Mouse (Mus musculus): ENCODE data around the gene Thtpa.

Thtpa gene

GRCm38 (mm10) chr14:55105386-55105785 lies 10.8 kb downstream of the Thtpa start:
- no peak for DNase-seq (ENCODE audit: extremely low read depth, low read depth, low spot score)

- no peak for DNase-seq (ENCODE audit: extremely low read depth, low read depth, low spot score)
These were observed 11.5 kb downstream of the Thtpa start, which contains the start of gene Ap1g2 for GRCm38 (mm10) chr14:55105836-55106809. Gene Ap1g2 (minus strand): TSS chr14:55106593.

GRCm38 (mm10) chr14:55106990-55107389 lies 12.4 kb downstream of the Thtpa start:
- DNase-seq (ENCODE audit: extremely low read depth, low read depth, low spot score), result no peak

- DNase-seq (ENCODE audit: extremely low read depth, low read depth, low spot score), result no peak
These were observed 13.8 kb downstream of the Thtpa start for GRCm38 (mm10) chr14:55108202-55108870.

GRCm38 (mm10) chr14:55109048-55109873 lies 14.7 kb downstream of the Thtpa start:
- no peak for DNase-seq (ENCODE audit: extremely low read depth, low read depth, low spot score)

- DNase-seq (ENCODE audit: extremely low read depth, low read depth, low spot score), result no peak
These were observed 15.5 kb downstream of the Thtpa start for GRCm38 (mm10) chr14:55110076-55110475.

GRCm38 (mm10) chr14:55111720-55112119 lies 17.1 kb downstream of the Thtpa start:
- DNase-seq (ENCODE audit: extremely low read depth, low read depth, low spot score), result no peak

- DNase-seq (ENCODE audit: extremely low read depth, low read depth, low spot score), result no peak
These were observed 18.9 kb downstream of the Thtpa start for GRCm38 (mm10) chr14:55113351-55113974.

GRCm38 (mm10) chr14:55113975-55114645 lies 19.5 kb downstream of the Thtpa start:
- DNase-seq (ENCODE audit: extremely low read depth, low read depth, low spot score), result no peak

GRCm38 (mm10) chr14:55114759-55115701 lies 20.4 kb downstream of the Thtpa start:
- no peak for DNase-seq (ENCODE audit: extremely low read depth, low read depth, low spot score)

GRCm38 (mm10) chr14:55115846-55116245 lies 21.3 kb downstream of the Thtpa start:
- DNase-seq (ENCODE audit: extremely low read depth, low read depth, low spot score), result no peak

- no peak for DNase-seq (ENCODE audit: extremely low read depth, low read depth, low spot score)
These were observed 22.0 kb downstream of the Thtpa start, which contains the start of gene Jph4 for GRCm38 (mm10) chr14:55116425-55117200. Gene Jph4 (minus strand): TSS chr14:55116935.

GRCm38 (mm10) chr14:55118852-55119251 lies 24.3 kb downstream of the Thtpa start:
- DNase-seq (ENCODE audit: extremely low read depth, low read depth, low spot score), result no peak

GRCm38 (mm10) chr14:55119421-55120134 lies 25.0 kb downstream of the Thtpa start:
- no peak for DNase-seq (ENCODE audit: extremely low read depth, low read depth, low spot score)

- DNase-seq (ENCODE audit: extremely low read depth, low read depth, low spot score), result peak; percentile 16
These were observed 27.4 kb downstream of the Thtpa start for GRCm38 (mm10) chr14:55121947-55122346.

GRCm38 (mm10) chr14:55122359-55122758 lies 27.8 kb downstream of the Thtpa start:
- DNase-seq (ENCODE audit: extremely low read depth, low read depth, low spot score), result no peak

- DNase-seq (ENCODE audit: extremely low read depth, low read depth, low spot score), result no peak
These were observed 31.1 kb downstream of the Thtpa start for GRCm38 (mm10) chr14:55125711-55126110.

Data from fat pad, adult 2 months (tissue).